Mouse (Mus musculus): Measurements from ENCODE around the gene Mmp14. TPM values are rescaled to one million over a fixed set of nuclear protein-coding genes. Genes with fewer than 3 reads are reported as not detected.

Gene Mmp14
- polyA plus RNA-seq, 1 experiment from 2014 or later, result 235 TPM

DNA sequence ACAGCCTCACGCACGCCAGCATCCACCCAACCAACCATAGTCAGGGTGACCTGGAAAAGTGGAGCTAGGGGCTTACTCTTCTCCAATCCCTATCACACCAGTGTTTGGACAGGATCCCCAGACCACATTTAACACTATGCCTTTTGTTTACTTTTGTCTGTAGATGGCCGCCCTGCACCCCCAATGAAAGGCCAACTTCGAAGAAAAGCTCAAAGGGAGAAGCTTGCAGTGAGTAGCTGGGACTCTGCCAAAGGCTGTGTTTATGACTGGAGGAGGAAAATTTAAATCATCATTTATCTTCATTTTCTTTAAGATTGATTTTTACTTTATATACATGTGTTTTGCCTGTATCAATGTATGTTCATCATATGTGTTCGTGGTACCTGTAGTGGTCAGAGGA lies 3.0 kb upstream of the Mmp14 start:
- DNase-seq (ENCODE audit: low spot score), result no peak
- Histone ChIP-seq H3K9me3 (ENCODE audit: control insufficient read depth, low read length) (no peaks in the 10 kb centered on the region), H3K9ac (ENCODE audit: low read depth, low read length) (no peak overlapping the region), H3K4me2 (ENCODE audit: low read depth, low read length) (no peak overlapping the region), H3K36me3 (ENCODE audit: control insufficient read depth, insufficient read depth, low read length) (peaks cover 18% of the 10 kb centered on the region), H3K4me1 (ENCODE audit: control insufficient read depth, insufficient read depth, low read length) (peaks cover 26% of the 10 kb centered on the region), H3K27ac (replicated peaks; ENCODE audit: low read depth, low read length) (no peak overlapping the region), H3K4me3 (ENCODE audit: low read depth, low read length) (no peak overlapping the region), H3K27me3 (replicated peaks; ENCODE audit: control insufficient read depth, insufficient read depth, low read length) (no peaks in the 10 kb centered on the region)
- 92% methylated on average over 5 of the region's 5 CpGs for WGBS
- ATAC-seq (ENCODE audit: low read depth), result no peak

GRCm38 (mm10) chr14:54429332-54430093 lies 1.9 kb upstream of the Mmp14 start:
- H3K27me3 ChIP-seq (replicated peaks; ENCODE audit: control insufficient read depth, insufficient read depth, low read length), result no peaks in the 10 kb centered on the region
- H3K4me1 ChIP-seq (ENCODE audit: control insufficient read depth, insufficient read depth, low read length), result peaks cover 33% of the 10 kb centered on the region
- DNase-seq (ENCODE audit: low spot score), result peak; percentile 67
- H3K4me2 ChIP-seq (ENCODE audit: low read depth, low read length), result peak overlapping the region; percentile 79
- 0 out of 2 replicates have a peak overlapping the region, but pooled peaks have one; percentile 95 for H3K9ac ChIP-seq (ENCODE audit: low read depth, low read length)
- H3K27ac ChIP-seq (replicated peaks; ENCODE audit: low read depth, low read length), result peak overlapping the region; percentile 99
- ATAC-seq (ENCODE audit: low read depth), result no peak
- peaks cover 18% of the 10 kb centered on the region for H3K36me3 ChIP-seq (ENCODE audit: control insufficient read depth, insufficient read depth, low read length)
- no peak overlapping the region for H3K4me3 ChIP-seq (ENCODE audit: low read depth, low read length)
- 46% methylated on average over 7 of the region's 7 CpGs for WGBS
- no peaks in the 10 kb centered on the region for H3K9me3 ChIP-seq (ENCODE audit: control insufficient read depth, low read length)

DNA sequence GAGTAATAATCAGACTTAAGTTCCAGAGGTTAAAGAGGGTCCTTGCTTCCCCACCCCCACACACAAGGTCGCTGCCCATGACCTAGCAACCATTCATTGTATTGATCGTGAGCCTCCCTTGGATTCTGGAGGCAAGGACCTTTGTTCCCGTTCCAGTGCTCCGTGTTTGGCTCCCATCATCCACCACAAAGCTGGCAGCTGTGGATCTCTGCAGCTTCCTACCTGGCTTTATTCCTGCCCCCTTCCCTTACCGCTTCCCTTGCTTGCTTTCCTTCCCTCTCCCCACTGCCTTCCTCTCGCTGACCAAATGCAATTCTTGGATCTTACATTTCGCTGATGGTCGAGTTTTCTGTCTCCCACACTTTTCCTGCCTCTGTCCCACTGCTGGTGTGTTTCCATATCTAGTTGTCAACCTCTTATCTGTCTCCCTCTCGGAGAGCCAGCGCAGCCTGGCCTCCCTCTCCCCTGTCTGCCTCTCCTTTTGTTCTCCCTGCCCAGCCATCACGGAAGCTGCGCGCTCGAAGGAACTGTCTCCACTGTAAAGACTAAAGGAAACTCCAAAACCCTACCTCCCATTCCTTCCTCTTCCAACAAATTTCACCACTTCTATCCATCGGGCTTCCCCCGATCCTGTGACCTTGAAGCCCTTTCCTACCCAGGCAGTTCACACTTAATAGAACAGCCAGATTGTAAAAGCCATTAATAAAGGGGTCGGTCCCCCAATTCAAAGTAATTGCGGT lies 836 bp upstream of the Mmp14 start:
- Histone ChIP-seq H3K4me2 (ENCODE audit: low read depth, low read length) (peak overlapping the region; percentile 79), H3K27me3 (replicated peaks; ENCODE audit: control insufficient read depth, insufficient read depth, low read length) (no peaks in the 10 kb centered on the region), H3K27ac (replicated peaks; ENCODE audit: low read depth, low read length) (peak overlapping the region; percentile 99), H3K9me3 (ENCODE audit: control insufficient read depth, low read length) (no peaks in the 10 kb centered on the region), H3K9ac (ENCODE audit: low read depth, low read length) (peak overlapping the region; percentile 95), H3K4me1 (ENCODE audit: control insufficient read depth, insufficient read depth, low read length) (peaks cover 36% of the 10 kb centered on the region), H3K36me3 (ENCODE audit: control insufficient read depth, insufficient read depth, low read length) (peaks cover 24% of the 10 kb centered on the region), H3K4me3 (ENCODE audit: low read depth, low read length) (peak overlapping the region; percentile 83)
- no peak for ATAC-seq (ENCODE audit: low read depth)
- no peak for DNase-seq (ENCODE audit: low spot score)
- 9% methylated on average over 18 of the region's 18 CpGs for WGBS

DNA sequence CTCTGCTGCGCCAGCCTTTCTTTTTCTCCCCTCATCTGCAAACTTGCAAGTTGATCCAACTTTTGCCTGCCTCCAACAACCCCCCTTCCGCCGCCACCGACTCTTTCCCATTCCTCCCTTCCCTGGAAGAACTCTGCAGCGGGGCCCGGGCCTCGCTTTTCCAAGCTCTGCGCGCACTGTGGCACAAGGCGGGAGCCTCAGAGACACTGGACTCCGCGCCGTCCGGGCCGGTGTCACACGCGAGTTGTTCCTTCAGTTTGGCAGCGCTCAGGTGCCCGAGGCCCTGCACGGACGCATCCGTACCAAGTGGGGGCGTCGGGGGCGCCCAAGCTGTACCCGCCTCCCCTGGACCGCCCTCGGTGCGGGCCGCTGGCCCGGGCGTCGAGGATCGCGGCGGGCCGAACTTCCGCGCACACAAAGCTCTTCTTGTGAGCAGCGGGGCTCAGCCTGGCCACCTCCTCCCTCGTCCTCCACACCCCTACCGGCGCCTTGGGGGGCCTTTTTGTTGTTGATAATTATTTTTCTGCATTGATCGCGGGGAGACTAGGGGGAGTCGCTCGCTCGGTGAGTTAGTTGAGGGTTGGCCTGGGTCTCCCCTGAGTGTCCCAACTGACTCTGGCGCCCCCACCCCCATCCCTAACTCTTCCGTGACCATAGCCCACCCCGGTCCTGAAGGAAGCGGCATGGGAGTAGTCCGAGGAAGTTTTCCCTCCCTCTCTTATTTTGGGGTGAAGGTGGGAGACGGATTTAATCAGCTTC lies 845 bp downstream of the Mmp14 start:
- Histone ChIP-seq H3K9ac (ENCODE audit: low read depth, low read length) (peak overlapping the region; percentile 95), H3K9me3 (ENCODE audit: control insufficient read depth, low read length) (no peaks in the 10 kb centered on the region), H3K4me3 (ENCODE audit: low read depth, low read length) (peak overlapping the region; percentile 83), H3K27ac (replicated peaks; ENCODE audit: low read depth, low read length) (peak overlapping the region; percentile 99), H3K27me3 (replicated peaks; ENCODE audit: control insufficient read depth, insufficient read depth, low read length) (no peaks in the 10 kb centered on the region), H3K4me2 (ENCODE audit: low read depth, low read length) (peak overlapping the region; percentile 79), H3K4me1 (ENCODE audit: control insufficient read depth, insufficient read depth, low read length) (peaks cover 30% of the 10 kb centered on the region), H3K36me3 (ENCODE audit: control insufficient read depth, insufficient read depth, low read length) (peaks cover 41% of the 10 kb centered on the region)
- peak; percentile 10 for ATAC-seq (ENCODE audit: low read depth)
- no peak for DNase-seq (ENCODE audit: low spot score)
- under 1% methylated on average over 46 of the region's 54 CpGs for WGBS

DNA sequence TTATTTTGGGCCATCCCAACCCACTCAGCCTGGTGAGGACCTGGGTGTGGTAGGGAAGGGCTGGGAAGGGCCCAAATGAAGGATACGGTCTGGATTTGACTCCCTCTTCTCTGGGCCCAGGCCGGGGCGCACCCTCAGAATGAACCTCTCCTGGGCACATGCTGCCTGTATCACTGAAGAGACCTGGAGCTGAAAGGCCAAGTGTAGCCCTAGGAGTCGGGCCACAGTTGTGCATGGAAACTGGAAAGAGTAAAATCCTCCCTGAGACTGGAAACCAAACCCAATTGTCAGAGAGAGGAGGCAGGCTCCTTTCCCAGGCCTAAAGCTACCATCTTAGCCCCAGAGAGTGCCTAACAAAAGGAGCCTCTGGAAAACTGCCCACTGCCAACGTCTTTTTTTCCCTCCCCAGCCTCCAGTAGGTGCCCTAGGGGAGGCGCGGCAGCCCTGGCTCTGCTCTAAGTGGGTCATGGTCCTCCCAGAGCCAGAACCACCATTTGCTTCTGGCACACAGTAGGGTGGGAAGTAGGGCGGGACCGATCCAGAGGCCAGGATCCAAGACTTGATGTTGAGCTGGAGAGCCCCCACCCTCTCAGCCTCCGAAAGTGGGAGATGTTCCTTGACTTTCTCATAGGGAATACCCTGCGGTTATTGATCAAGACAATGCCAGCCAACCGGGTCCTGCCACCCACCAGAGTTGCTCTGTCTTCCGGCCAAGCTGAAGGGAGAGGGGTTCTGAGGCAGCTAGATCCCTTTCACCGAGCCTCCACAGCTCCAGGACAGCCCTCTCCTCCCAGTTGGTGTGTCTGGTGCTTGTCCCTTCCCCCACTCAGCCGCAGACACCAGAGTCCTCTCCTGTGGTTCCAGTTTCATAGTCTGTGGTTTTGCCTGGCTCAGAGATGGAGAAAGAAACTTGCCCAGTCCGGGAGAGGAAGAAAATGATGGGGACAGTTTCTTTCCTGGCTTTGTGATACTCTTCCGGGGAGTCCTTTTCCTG lies 1.7 kb downstream of the Mmp14 start:
- Histone ChIP-seq H3K4me1 (ENCODE audit: control insufficient read depth, insufficient read depth, low read length) (peaks cover 27% of the 10 kb centered on the region), H3K27ac (replicated peaks; ENCODE audit: low read depth, low read length) (peak overlapping the region; percentile 99), H3K4me3 (ENCODE audit: low read depth, low read length) (peak overlapping the region; percentile 83), H3K4me2 (ENCODE audit: low read depth, low read length) (peak overlapping the region; percentile 79), H3K9ac (ENCODE audit: low read depth, low read length) (peak overlapping the region; percentile 95), H3K9me3 (ENCODE audit: control insufficient read depth, low read length) (no peaks in the 10 kb centered on the region), H3K36me3 (ENCODE audit: control insufficient read depth, insufficient read depth, low read length) (peaks cover 49% of the 10 kb centered on the region), H3K27me3 (replicated peaks; ENCODE audit: control insufficient read depth, insufficient read depth, low read length) (no peaks in the 10 kb centered on the region)
- 24% methylated on average over 13 of the region's 17 CpGs for WGBS
- ATAC-seq (ENCODE audit: low read depth) (0 out of 2 replicates have a peak, but pooled peaks have one; percentile 23), DNase-seq (ENCODE audit: low spot score) (peak; percentile 62)

DNA sequence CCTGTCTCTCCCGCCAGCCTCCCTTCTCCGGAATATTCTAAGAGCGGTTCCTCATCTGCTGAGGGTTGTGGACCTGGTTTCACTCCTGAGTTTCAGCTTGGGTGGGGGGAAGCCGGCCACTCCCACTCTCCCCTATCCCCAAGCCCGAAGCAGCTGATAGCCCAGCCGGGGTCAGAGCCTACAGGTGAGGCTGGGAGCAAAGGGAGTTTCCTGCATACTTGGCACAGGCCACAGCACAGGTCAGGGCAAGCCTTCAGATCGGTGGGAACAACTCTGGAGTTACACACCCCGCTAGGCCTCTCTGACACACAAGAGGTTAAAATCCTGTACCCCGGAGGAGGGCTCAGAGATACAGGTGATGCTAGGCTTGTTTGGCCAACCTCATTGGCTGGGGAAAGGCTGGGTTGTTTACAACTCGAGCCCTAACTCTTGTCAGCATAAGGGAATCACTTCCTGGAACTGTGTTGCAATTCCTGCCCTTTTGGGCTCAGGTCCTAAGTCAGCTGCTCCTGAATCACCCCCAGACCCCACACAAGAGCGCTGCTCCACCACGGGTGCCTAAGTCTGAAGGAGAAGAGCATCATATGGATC lies 2.6 kb downstream of the Mmp14 start:
- DNase-seq (ENCODE audit: low spot score) (no peak), ATAC-seq (ENCODE audit: low read depth) (no peak)
- Histone ChIP-seq H3K4me2 (ENCODE audit: low read depth, low read length) (peak overlapping the region; percentile 79), H3K4me3 (ENCODE audit: low read depth, low read length) (peak overlapping the region; percentile 83), H3K9me3 (ENCODE audit: control insufficient read depth, low read length) (no peaks in the 10 kb centered on the region), H3K27ac (replicated peaks; ENCODE audit: low read depth, low read length) (peak overlapping the region; percentile 99), H3K9ac (ENCODE audit: low read depth, low read length) (peak overlapping the region; percentile 95), H3K36me3 (ENCODE audit: control insufficient read depth, insufficient read depth, low read length) (peaks cover 50% of the 10 kb centered on the region), H3K4me1 (ENCODE audit: control insufficient read depth, insufficient read depth, low read length) (peaks cover 27% of the 10 kb centered on the region), H3K27me3 (replicated peaks; ENCODE audit: control insufficient read depth, insufficient read depth, low read length) (no peaks in the 10 kb centered on the region)
- WGBS, result 46% methylated on average over 12 of the region's 12 CpGs

DNA sequence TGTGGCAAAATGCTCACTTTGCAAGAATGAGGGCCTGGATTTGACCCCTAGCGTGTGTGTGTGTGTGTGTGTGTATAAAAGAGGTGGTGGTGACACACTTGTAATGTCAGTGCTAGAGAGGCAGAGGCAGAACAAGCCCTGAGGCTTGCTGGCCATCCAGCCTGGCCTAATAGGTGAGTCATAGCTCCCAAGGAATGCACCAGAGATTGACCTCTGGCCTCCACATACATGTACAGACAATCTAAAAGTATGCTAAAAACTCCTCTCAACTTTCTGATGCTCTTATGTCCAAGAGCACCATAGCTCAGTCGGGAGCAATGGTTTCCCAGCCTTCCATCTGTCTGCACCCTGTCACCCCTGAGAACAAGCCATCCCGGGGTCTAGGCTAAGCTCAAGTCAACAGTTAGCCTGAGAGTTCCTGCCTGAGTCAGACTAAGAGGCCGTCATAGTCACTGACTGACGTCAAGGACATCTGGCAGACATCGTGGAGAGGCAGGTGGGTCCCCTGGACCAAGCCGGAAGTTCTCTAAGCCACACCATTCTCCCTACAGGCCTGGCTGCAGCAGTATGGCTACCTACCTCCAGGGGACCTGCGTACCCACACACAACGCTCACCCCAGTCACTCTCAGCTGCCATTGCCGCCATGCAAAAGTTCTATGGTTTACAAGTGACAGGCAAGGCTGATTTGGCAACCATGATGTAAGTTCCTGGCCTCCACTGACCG lies 3.9 kb downstream of the Mmp14 start:
- Histone ChIP-seq H3K4me1 (ENCODE audit: control insufficient read depth, insufficient read depth, low read length) (peaks cover 15% of the 10 kb centered on the region), H3K9ac (ENCODE audit: low read depth, low read length) (no peak overlapping the region), H3K4me2 (ENCODE audit: low read depth, low read length) (no peak overlapping the region), H3K4me3 (ENCODE audit: low read depth, low read length) (no peak overlapping the region), H3K9me3 (ENCODE audit: control insufficient read depth, low read length) (no peaks in the 10 kb centered on the region), H3K36me3 (ENCODE audit: control insufficient read depth, insufficient read depth, low read length) (peaks cover 53% of the 10 kb centered on the region), H3K27ac (replicated peaks; ENCODE audit: low read depth, low read length) (no peak overlapping the region), H3K27me3 (replicated peaks; ENCODE audit: control insufficient read depth, insufficient read depth, low read length) (no peaks in the 10 kb centered on the region)
- ATAC-seq (ENCODE audit: low read depth), result no peak
- DNase-seq (ENCODE audit: low spot score), result no peak
- 80% methylated on average over 11 of the region's 11 CpGs for WGBS

All from embryonic facial prominence, embryonic 14.5 days (tissue).